Comparison of ENCODE assay signal across 22 mouse cellular contexts in genomic region chr12:80209914-80210313, GRCm38 (mm10). TPM values are rescaled to one million over a fixed set of nuclear protein-coding genes. Genes with fewer than 3 reads are reported as not detected.
DNase-seq lines count a peak whose midpoint lies in the region; ATAC-seq and TF ChIP-seq lines count a peak whose summit lies in the region.
"Had no signal": no experiment of that assay in that cellular context is flagged by ENCODE, and none has a peak within 500 bp of the region (broad histone marks: within the 10 kb centered on the region; RNA-seq: fewer than 3 reads in every experiment).

No protein-coding gene starts in this region.

- 0 out of 2 replicates have a peak, but pooled peaks have one; percentile 12 for TF ChIP-seq EP300 in lung, postnatal 0 days (IDR thresholded peaks at IDR 0.05)

- no peak for DNase-seq in heart, adult 8-10 months (ENCODE audit: low spot score)
- DNase-seq in lung, postnatal 0 days (ENCODE audit: low spot score): peak; percentile 77
- no peak for DNase-seq in lung, postnatal 25 days (ENCODE audit: low spot score)
- DNase-seq in adrenal gland, adult 8-10 months: no peak
- DNase-seq: adrenal gland, postnatal 14 days; B cell, adult 2 months; cerebellum, adult 11-12 months; cerebellum, postnatal 36 days; gastrocnemius, postnatal 25 days; heart, postnatal 36 days; kidney, adult 2 months; kidney, postnatal 36 days; right cerebral cortex, postnatal 25 days; thymus, adult 18-20 months had no signal

- WGBS in heart, embryonic 16.5 days: 72% methylated on average over 4 of the region's 4 CpGs
- 67% methylated on average over 4 of the region's 4 CpGs for WGBS in lung, postnatal 0 days

- H3ac ChIP-seq in myocyte (ENCODE audit: control insufficient read depth, insufficient read length): no peak overlapping the region

- H3K4me1 ChIP-seq in heart, embryonic 16.5 days (ENCODE audit: control insufficient read depth, insufficient read depth, low read length): peaks cover 63% of the 10 kb centered on the region
- peaks cover 19% of the 10 kb centered on the region for H3K4me1 ChIP-seq in lung, postnatal 0 days (ENCODE audit: insufficient read depth, low read depth, low read length)
- H3K4me1 ChIP-seq: forebrain, embryonic 12.5 days; hindbrain, embryonic 15.5 days had no signal

- TF ChIP-seq CTCF in lung, postnatal 0 days (IDR thresholded peaks at IDR 0.05): no peak

- H3K79me2 ChIP-seq in myocyte (ENCODE audit: control insufficient read depth, insufficient read depth): peaks cover 77% of the 10 kb centered on the region

- H3K9me3 ChIP-seq in heart, embryonic 16.5 days (replicated peaks; ENCODE audit: control insufficient read depth, low read length): no peaks in the 10 kb centered on the region
- no peaks in the 10 kb centered on the region for H3K9me3 ChIP-seq in lung, postnatal 0 days (ENCODE audit: low read length)
- H3K9me3 ChIP-seq: forebrain, embryonic 12.5 days; hindbrain, embryonic 15.5 days; limb, embryonic 15.5 days; midbrain, embryonic 10.5 days; neural tube, embryonic 13.5 days had no signal

- no peak for TF ChIP-seq POLR2A in myocyte (IDR thresholded peaks at IDR 0.05; ENCODE audit: insufficient read length, low read depth)

- no peak overlapping the region for H3K4me3 ChIP-seq in heart, embryonic 16.5 days (ENCODE audit: low read length)
- H3K4me3 ChIP-seq in lung, postnatal 0 days (ENCODE audit: low read depth, low read length): no peak overlapping the region
- H3K4me3 ChIP-seq in myocyte: no peak overlapping the region
- H3K4me3 ChIP-seq: forebrain, embryonic 12.5 days; hindbrain, embryonic 15.5 days; limb, embryonic 15.5 days; midbrain, embryonic 10.5 days; neural tube, embryonic 13.5 days had no signal

- H3K4me2 ChIP-seq in heart, embryonic 16.5 days (ENCODE audit: low read depth, low read length): no peak overlapping the region
- H3K4me2 ChIP-seq in lung, postnatal 0 days (replicated peaks; ENCODE audit: low read depth, low read length): no peak overlapping the region
- H3K4me2 ChIP-seq in myocyte (ENCODE audit: low read depth): no peak overlapping the region
- H3K4me2 ChIP-seq: forebrain, embryonic 12.5 days; hindbrain, embryonic 15.5 days; limb, embryonic 15.5 days; neural tube, embryonic 13.5 days had no signal

- H3K27me3 ChIP-seq in heart, embryonic 16.5 days (ENCODE audit: control insufficient read depth, insufficient read depth, low read length): no peaks in the 10 kb centered on the region
- no peaks in the 10 kb centered on the region for H3K27me3 ChIP-seq in lung, postnatal 0 days (replicated peaks; ENCODE audit: insufficient read depth, low read length)
- H3K27me3 ChIP-seq in myocyte (ENCODE audit: control insufficient read depth, insufficient read depth, insufficient read length): no peaks in the 10 kb centered on the region
- H3K27me3 ChIP-seq: forebrain, embryonic 12.5 days; hindbrain, embryonic 15.5 days; limb, embryonic 15.5 days; neural tube, embryonic 13.5 days had no signal

- no peak for ATAC-seq in heart, embryonic 16.5 days (replicated peaks; ENCODE audit: extremely low read depth, insufficient read depth, low FRiP score)
- ATAC-seq in lung, postnatal 0 days: peak; percentile 12; the same call in 1 of the 2 replicates
- no peak for ATAC-seq in CD4-positive, CD25-positive, alpha-beta regulatory T cell, adult 4 months

- peak overlapping the region; percentile 5; the same call in 1 of the 2 replicates for H3K27ac ChIP-seq in heart, embryonic 16.5 days (ENCODE audit: low read length)
- H3K27ac ChIP-seq in lung, postnatal 0 days (ENCODE audit: low read length): peak overlapping the region; percentile 82
- H3K27ac ChIP-seq: forebrain, embryonic 12.5 days; hindbrain, embryonic 15.5 days; midbrain, embryonic 10.5 days; neural tube, embryonic 13.5 days had no signal

- H3K9ac ChIP-seq in heart, embryonic 16.5 days (ENCODE audit: low read length): no peak overlapping the region
- no peak overlapping the region for H3K9ac ChIP-seq in lung, postnatal 0 days (replicated peaks; ENCODE audit: low read depth)
- H3K9ac ChIP-seq: forebrain, embryonic 12.5 days; hindbrain, embryonic 15.5 days; limb, embryonic 15.5 days; neural tube, embryonic 13.5 days had no signal

- peaks cover 9% of the 10 kb centered on the region for H3K36me3 ChIP-seq in heart, embryonic 16.5 days (ENCODE audit: control insufficient read depth, insufficient read depth)
- H3K36me3 ChIP-seq in lung, postnatal 0 days (ENCODE audit: insufficient read depth, low read length): no peaks in the 10 kb centered on the region
- peaks cover 12% of the 10 kb centered on the region for H3K36me3 ChIP-seq in myocyte (ENCODE audit: control insufficient read depth, insufficient read depth)
- H3K36me3 ChIP-seq: hindbrain, embryonic 15.5 days had no signal

TF ChIP-seq in myocyte, 11 proteins besides CTCF, POLR2A, EP300 and RAD21:
- TF ChIP-seq CEBPB (IDR thresholded peaks at IDR 0.05; ENCODE audit: insufficient read depth, poor library complexity, severe bottlenecking) (peak; percentile 64; the same call in 1 of the 2 replicates), REST (IDR thresholded peaks at IDR 0.05; ENCODE audit: insufficient read depth, insufficient read length) (no peak)
TF ChIP-seq in myocyte: peak in this region for 1.

RNA-seq across cellular contexts. Expression of gene Actn1, which starts 50.3 kb away (rescaled TPM):
- 31.0 and 33.1 TPM in 2 replicates for polyA plus RNA-seq in heart, embryonic 16.5 days (2015; fragmentation: Nextera tagmentation; extraction: Ambion mirVana)
- total RNA-seq in heart, adult 8-10 months (2022): 10 to 100 TPM; 22.6 to 26.7 (median 26.0) TPM
- 30.0 and 31.0 TPM in 2 replicates for polyA plus RNA-seq in lung, postnatal 0 days (2015; fragmentation: Nextera tagmentation; extraction: Ambion mirVana)
- polyA plus RNA-seq in myocyte (2012; fragmentation: generic; extraction: Trizol): 166 TPM
- 10 to 100 TPM; 47.8 to 47.9 TPM for polyA plus RNA-seq in CD4-positive, CD25-positive, alpha-beta regulatory T cell, adult 4 months (2017; shearing (Covaris generic))
- 10 to 100 TPM; 35.5 to 51.7 (median 44.4) TPM for total RNA-seq in adrenal gland, adult 8-10 months (2022)
